Mouse (Mus musculus): ENCODE results near the gene Aimp1.

Gene Aimp1

DNA sequence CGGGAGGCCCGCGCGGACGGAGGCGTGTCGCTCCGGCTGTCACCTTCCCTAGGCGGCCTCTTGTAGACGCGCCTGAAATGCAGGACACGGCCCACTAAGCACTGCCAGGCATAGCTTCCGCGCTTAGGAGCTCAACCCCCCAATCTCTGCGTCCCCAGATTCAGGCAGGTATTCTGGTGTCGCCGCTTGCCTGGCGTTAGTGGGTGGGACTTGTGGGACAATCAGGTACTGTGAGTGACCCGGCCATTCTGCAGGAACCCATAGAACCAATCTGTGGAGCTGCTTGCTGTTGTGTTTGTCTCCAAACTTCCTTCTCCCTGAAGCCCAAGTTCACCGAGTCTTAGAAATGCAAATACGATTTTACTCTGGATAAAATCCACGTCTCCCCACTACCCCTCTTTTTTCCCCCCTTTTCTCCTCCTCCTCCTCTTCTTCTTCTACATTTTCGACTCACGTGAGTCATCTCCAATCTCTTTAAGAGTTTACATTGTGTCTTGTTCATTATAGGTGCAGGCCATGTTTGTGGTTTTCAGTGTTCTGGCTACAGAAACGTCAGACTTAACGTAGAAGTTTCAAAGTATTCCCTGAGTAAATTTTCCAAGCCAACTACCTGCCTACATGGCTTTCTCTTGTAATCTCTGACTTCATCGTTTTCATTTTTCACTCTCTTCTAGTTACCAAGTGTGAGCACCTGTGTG is at the start of gene Aimp1:
Aimp1 (minus strand) TSS at position 140 of the 698 bp plus-strand sequence.
- DNase-seq (ENCODE audit: low spot score in 2 of 2), result no peak

DNA sequence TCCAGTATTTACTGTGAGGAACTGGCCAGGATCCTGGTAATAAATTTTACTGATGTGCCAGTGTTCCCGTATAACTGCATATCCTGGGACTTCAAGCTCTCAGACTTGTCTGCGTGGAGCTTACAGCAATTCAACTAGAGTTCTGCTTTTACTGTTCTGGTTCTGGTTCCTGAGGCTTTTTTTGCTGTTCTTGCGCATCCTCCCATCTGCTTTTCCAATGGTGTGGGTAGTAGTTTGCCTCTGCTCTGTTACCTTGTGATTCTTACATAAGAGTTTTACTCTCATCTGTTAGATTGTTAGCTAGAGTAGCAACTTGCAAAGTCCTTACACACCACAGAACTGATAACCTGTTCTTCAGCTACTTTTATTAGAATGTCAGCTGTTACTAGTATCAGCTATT is 40.2 kb upstream of the Aimp1 start:
- DNase-seq (ENCODE audit: low spot score in 2 of 2), result no peak

DNA sequence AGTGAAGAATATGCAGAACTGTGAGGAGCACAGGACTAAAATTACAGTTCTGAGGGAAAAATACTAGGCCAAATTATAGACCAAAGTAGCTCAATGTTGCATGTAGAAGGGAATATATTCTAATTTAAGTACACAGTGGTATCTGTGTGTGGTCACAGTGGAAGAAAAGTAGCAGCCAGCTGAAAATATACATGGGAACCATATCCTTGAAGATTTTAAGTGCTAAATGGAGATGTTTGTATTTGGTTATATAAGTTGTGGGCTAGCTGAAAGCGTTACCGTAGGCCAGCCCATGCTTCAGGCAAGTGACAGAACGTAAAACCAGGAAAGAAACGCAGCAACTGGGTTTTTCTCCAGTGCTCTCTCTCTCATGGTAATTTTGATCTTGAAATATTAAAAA is 33.1 kb upstream of the Aimp1 start:
- no peak for DNase-seq (ENCODE audit: low spot score in 2 of 2)

DNA sequence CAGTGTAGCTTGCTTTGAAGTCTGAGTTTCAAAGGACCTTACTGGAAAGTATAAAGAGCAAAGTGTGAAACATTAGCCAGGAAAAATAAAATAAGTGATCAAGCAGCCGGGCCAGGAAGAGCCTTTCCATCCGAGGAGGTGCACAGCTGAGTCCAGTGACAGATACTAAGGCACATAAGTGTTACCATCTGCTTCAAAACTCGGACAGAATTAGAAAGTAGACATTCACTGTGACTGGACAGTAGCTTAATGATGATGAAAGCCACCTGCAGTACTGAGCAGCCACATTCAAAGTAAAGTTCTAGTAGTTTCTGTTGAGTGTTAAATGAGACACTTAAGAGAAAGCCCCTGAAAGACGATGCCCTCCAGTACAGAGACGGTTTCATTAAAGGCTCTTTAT is 29.7 kb upstream of the Aimp1 start:
- no peak for DNase-seq (ENCODE audit: low spot score in 2 of 2)

- DNase-seq (ENCODE audit: low spot score in 2 of 2), result no peak
Measured at GRCm38 (mm10) chr3:132706977-132707376, 22.8 kb upstream of the Aimp1 start.

- DNase-seq (ENCODE audit: low spot score in 2 of 2), result no peak
Measured at GRCm38 (mm10) chr3:132704216-132704615, 20.0 kb upstream of the Aimp1 start.

GRCm38 (mm10) chr3:132701368-132701767 is 17.2 kb upstream of the Aimp1 start:
- no peak for DNase-seq (ENCODE audit: low spot score in 2 of 2)

- peak; percentile 91 to 94 for DNase-seq (ENCODE audit: low spot score in 2 of 2)
Measured at GRCm38 (mm10) chr3:132683447-132684230, 531 bp downstream of the Aimp1 start, which contains the start of gene Tbck. TSS of gene Tbck (plus strand) at chr3:132684144.

GRCm38 (mm10) chr3:132677494-132677893 is 6.7 kb downstream of the Aimp1 start:
- DNase-seq (ENCODE audit: low spot score in 2 of 2), result no peak

DNA sequence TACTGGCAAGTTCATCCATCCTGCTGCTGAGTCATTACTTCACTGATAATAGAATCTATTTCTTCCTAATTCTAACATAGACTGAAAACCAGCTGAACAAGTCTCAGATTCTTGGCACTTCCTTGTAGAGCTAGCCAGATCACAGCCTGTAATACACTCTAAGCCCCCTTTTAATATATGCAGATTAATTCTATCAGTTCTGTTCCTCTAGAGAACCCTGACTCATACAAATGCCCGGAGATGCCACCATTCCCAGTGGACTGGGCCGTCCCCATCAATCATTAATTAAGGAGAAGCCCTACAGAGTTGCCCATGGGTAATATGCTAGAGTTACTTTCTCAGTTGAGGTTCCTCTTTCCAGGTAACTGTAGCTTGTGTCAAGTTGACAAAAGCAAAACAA is 28.2 kb downstream of the Aimp1 start:
- no peak for DNase-seq (ENCODE audit: low spot score in 2 of 2)

GRCm38 (mm10) chr3:132653959-132654358 is 30.2 kb downstream of the Aimp1 start:
- DNase-seq (ENCODE audit: low spot score in 2 of 2), result no peak

GRCm38 (mm10) chr3:132651776-132652175 is 32.4 kb downstream of the Aimp1 start:
- no peak for DNase-seq (ENCODE audit: low spot score in 2 of 2)

DNA sequence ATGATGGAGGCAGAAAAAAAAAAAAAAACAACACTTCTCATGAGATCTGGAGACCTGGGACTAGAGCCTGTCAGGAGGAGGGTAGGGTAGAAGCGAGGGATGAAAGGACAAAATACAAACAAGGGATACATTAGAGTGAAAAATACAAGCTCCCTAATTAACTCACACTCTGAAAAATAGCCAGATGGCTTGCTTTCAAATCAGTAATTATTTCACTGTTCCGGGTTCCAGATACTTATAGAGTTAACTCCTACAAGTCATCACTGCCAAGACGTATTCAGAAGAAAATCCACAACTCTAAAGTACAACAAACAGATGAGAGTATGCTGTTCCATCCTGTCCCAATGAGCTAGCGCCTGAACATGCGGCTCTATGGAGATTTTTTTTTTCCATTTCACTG is 34.0 kb downstream of the Aimp1 start:
- no peak for DNase-seq (ENCODE audit: low spot score in 2 of 2)

- no peak for DNase-seq (ENCODE audit: low spot score in 2 of 2)
Measured at GRCm38 (mm10) chr3:132649368-132649767, 34.8 kb downstream of the Aimp1 start.

DNA sequence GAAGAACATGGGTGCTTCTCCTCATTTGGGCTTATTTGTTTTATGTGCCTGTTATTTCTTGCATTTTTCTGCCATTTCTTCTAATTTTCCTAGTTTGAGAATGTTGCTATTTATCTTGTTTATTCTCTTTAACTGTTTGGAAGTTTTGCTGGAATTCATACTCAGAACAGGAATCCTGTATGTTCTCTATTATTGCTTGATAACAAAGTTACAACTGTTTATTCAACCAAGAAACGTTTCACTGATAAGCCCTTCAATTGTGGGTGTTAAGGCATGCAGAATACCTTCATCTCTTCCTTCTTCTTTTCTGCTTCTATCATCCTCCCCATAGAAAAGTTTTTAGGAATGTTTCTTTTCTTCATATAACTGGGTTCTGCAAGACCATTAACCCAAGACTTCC is 37.4 kb downstream of the Aimp1 start:
- no peak for DNase-seq (ENCODE audit: low spot score in 2 of 2)

- no peak for DNase-seq (ENCODE audit: low spot score in 2 of 2)
Measured at GRCm38 (mm10) chr3:132644071-132644470, 40.1 kb downstream of the Aimp1 start.

DNA sequence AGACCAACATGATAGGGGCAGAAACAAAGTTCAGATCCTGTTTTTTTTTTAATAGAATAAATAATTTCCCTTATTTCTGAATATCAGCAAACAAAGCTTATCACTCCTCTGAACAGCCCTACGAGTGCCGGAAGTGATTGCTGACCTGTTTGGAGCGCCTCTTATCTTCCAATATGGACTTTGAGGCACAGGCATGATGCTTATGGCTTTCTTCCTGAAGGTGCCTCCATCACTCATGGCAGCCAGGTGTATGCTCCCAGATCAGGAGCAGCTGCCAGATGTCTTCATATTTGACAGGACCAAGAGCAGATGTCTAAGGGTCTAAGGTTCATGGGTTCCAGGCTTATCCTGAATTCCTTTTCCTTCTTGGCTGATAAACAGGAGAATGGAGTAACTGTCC is 47.1 kb downstream of the Aimp1 start:
- no peak for DNase-seq (ENCODE audit: low spot score in 2 of 2)

- no peak for DNase-seq (ENCODE audit: low spot score in 2 of 2)
Measured at GRCm38 (mm10) chr3:132633261-132633660, 50.9 kb downstream of the Aimp1 start.

GRCm38 (mm10) chr3:132629601-132630239 is 54.5 kb downstream of the Aimp1 start, which contains the start of gene Gimd1:
TSS of gene Gimd1 (plus strand) at chr3:132629820.
- DNase-seq (ENCODE audit: low spot score in 2 of 2), result no peak

DNA sequence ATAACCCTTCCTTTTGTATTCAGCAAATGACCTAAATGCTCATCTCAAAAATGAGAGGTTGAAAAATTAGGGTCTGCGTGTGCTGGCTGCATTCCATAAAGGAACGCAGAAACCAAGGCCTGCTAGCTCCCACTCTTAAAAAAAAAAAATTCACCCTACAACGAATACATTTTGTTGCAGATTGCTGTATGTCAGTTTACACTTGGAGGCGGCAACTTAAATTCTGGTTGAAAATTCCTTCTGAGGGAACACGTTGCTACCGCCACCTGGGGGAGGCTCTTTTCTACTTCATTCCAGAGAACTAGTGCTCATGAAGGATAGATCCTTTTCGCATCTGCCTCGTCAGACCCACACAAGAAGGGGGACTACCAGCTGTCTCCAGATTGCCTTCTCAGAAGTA is 55.4 kb downstream of the Aimp1 start:
- no peak for DNase-seq (ENCODE audit: low spot score in 2 of 2)
